Mouse (Mus musculus) layer of hippocampus, postnatal 14 days (tissue): Measurements from ENCODE around the gene Slc13a3. TPM values are rescaled to one million over a fixed set of nuclear protein-coding genes. Genes with fewer than 3 reads are reported as not detected.

Experiments used
- DNase-seq, 2 experiments: peaks; one replicate each; pipeline ENCODE4 v3.0.0; 2021 to 2022; ENCODE audit warnings: low spot score in 2 of 2, mixed read lengths in 1 of 2
- total RNA-seq, 2 experiments: library from RNA; stranded (reverse); gene quantifications; 2 replicates each; pipeline ENCODE4 v1.2.3; 2021

Gene Slc13a3
- total RNA-seq, 2 experiments from 2014 or later: 13.0 to 19.6 TPM

GRCm38 (mm10) chr2:165415141-165415721 is 57.8 kb downstream of the Slc13a3 start:
- no peak for DNase-seq

GRCm38 (mm10) chr2:165414321-165414720 is 58.7 kb downstream of the Slc13a3 start:
- no peak for DNase-seq

GRCm38 (mm10) chr2:165413884-165414283 is 59.1 kb downstream of the Slc13a3 start:
- DNase-seq: no peak

- DNase-seq: peak; percentile 48 to 66
Observed at GRCm38 (mm10) chr2:165407700-165408301, 65.2 kb downstream of the Slc13a3 start.

GRCm38 (mm10) chr2:165405351-165405750 is 67.7 kb downstream of the Slc13a3 start:
- no peak for DNase-seq

- no peak for DNase-seq
Observed at GRCm38 (mm10) chr2:165404951-165405350, 68.1 kb downstream of the Slc13a3 start.

- no peak for DNase-seq
Observed at GRCm38 (mm10) chr2:165398164-165398785, 74.8 kb downstream of the Slc13a3 start.

GRCm38 (mm10) chr2:165397502-165398163 is 75.4 kb downstream of the Slc13a3 start:
- DNase-seq: no peak

- DNase-seq: no peak
Observed at GRCm38 (mm10) chr2:165396831-165397501, 76.1 kb downstream of the Slc13a3 start.

- no peak for DNase-seq
Observed at GRCm38 (mm10) chr2:165392156-165392555, 80.9 kb downstream of the Slc13a3 start.

GRCm38 (mm10) chr2:165391561-165391960 is 81.5 kb downstream of the Slc13a3 start:
- DNase-seq: peak; percentile 45 to 76

GRCm38 (mm10) chr2:165389299-165389952 is 83.6 kb downstream of the Slc13a3 start:
- DNase-seq: no peak

- DNase-seq: peak; percentile 97 to 98
Observed at GRCm38 (mm10) chr2:165387844-165388495, 85.1 kb downstream of the Slc13a3 start, which contains the start of gene Zfp334. TSS of gene Zfp334 (minus strand) at chr2:165388259.

- DNase-seq: no peak
Observed at GRCm38 (mm10) chr2:165387370-165387769, 85.7 kb downstream of the Slc13a3 start.

- DNase-seq: no peak
Observed at GRCm38 (mm10) chr2:165380050-165380449, 93.0 kb downstream of the Slc13a3 start.

GRCm38 (mm10) chr2:165376001-165376400 is 97.0 kb downstream of the Slc13a3 start:
- no peak for DNase-seq

GRCm38 (mm10) chr2:165375478-165375877 is 97.6 kb downstream of the Slc13a3 start:
- DNase-seq: no peak

- DNase-seq: no peak
Observed at GRCm38 (mm10) chr2:165371066-165371465, 102.0 kb downstream of the Slc13a3 start.

GRCm38 (mm10) chr2:165370348-165370747 is 102.7 kb downstream of the Slc13a3 start:
- DNase-seq: no peak

GRCm38 (mm10) chr2:165368496-165368895 is 104.5 kb downstream of the Slc13a3 start, which contains the start of gene Zfp663:
TSS of gene Zfp663 (minus strand) at chr2:165368729.
- no peak for DNase-seq
